Mouse (Mus musculus): ENCODE results near the gene Tgfbr3l.

- TF ChIP-seq CTCF (IDR thresholded peaks at IDR 0.05; ENCODE audit: extremely low read depth, insufficient read depth, insufficient read length, insufficient replicate concordance) (no peak), POLR2A (IDR thresholded peaks at IDR 0.05; ENCODE audit: low read depth, low read length) (no peak)
Observed at GRCm38 (mm10) chr8:4237814-4238433, 10.1 kb upstream of the Tgfbr3l start.

All from spleen, adult 2 months (tissue).